In genomic region chr2:177283701-177284100, GRCm38 (mm10) we compare ENCODE assay signal across 14 mouse cellular contexts. TPM values are rescaled to one million over a fixed set of nuclear protein-coding genes. Genes with fewer than 3 reads are reported as not detected.
A peak's percentile ranks its signal among the peaks of the same experiment; 100 is the strongest.
DNase-seq lines count a peak whose midpoint lies in the region; ATAC-seq and TF ChIP-seq lines count a peak whose summit lies in the region.
"Not testable (repeated sequence)": the region's sequence is repeated elsewhere in the genome, so short reads cannot be mapped to it uniquely, and the experiment has no call there.
"Had no signal": no experiment of that assay in that cellular context is flagged by ENCODE, and none has a peak within 500 bp of the region (broad histone marks: within the 10 kb centered on the region; RNA-seq: fewer than 3 reads in every experiment).

No protein-coding gene starts in this region.

- not testable (repeated sequence) for H3K9me3 ChIP-seq in MEL (replicated peaks; ENCODE audit: insufficient read depth, low read length); lung, postnatal 0 days (ENCODE audit: low read length); midbrain, postnatal 0 days (ENCODE audit: low read length)

- peak; percentile 6 for TF ChIP-seq RAD21 in MEL (IDR thresholded peaks at IDR 0.05; ENCODE audit: low read depth, low read length)

- not testable (repeated sequence) for H3K27me3 ChIP-seq in MEL (ENCODE audit: control insufficient read depth in 1 of 2, insufficient read depth in 2 of 2, low read length in 2 of 2); lung, postnatal 0 days (replicated peaks; ENCODE audit: insufficient read depth, low read length); midbrain, postnatal 0 days (ENCODE audit: insufficient read depth, low read length)

- not testable (repeated sequence) for H3K27ac ChIP-seq in MEL (ENCODE audit: control insufficient read depth, low read depth, low read length); lung, postnatal 0 days (ENCODE audit: low read length); midbrain, postnatal 0 days (ENCODE audit: low read depth, low read length)

- TF ChIP-seq POLR2A in MEL (IDR thresholded peaks at IDR 0.05; ENCODE audit: control insufficient read depth in 1 of 2, insufficient read depth in 1 of 2, low read depth in 1 of 2, low read length in 2 of 2, poor library complexity in 1 of 2): not testable (repeated sequence)

- H3K36me3 ChIP-seq in MEL (ENCODE audit: control insufficient read depth in 1 of 2, insufficient read depth in 2 of 2, low read length in 2 of 2); lung, postnatal 0 days (ENCODE audit: insufficient read depth, low read length); midbrain, postnatal 0 days (ENCODE audit: insufficient read depth, low read length): not testable (repeated sequence)

- not testable (repeated sequence) for H3K4me1 ChIP-seq in MEL (ENCODE audit: control insufficient read depth in 1 of 2, insufficient read depth in 2 of 2, low read length in 2 of 2); lung, postnatal 0 days (ENCODE audit: insufficient read depth, low read depth, low read length); midbrain, postnatal 0 days (ENCODE audit: insufficient read depth, low read length)

- not testable (repeated sequence) for ATAC-seq in lung, postnatal 0 days; midbrain, postnatal 0 days (ENCODE audit: low FRiP score)

- not testable (repeated sequence) for DNase-seq in MEL (ENCODE audit: low read depth, low spot score); lung, postnatal 0 days (ENCODE audit: low spot score); midbrain, postnatal 0 days (ENCODE audit: low spot score)
- DNase-seq in ZHBTc4 (ENCODE audit: low read depth, low spot score): peak; percentile 11
- DNase-seq in heart, adult 11 months: peak; percentile 70

- peak in 1 of 3 experiments; percentile 11; a peak in 1 of 6 replicates for TF ChIP-seq CTCF in MEL (IDR thresholded peaks at IDR 0.05 in 2 of 3, conservative IDR thresholded peaks at IDR 0.05 in 1 of 3; ENCODE audit: control insufficient read depth in 1 of 3, insufficient read depth in 1 of 3, low read depth in 2 of 3, low read length in 3 of 3, poor library complexity in 1 of 3, severe bottlenecking in 1 of 3)
- peak; percentile 11; the same call in 1 of the 2 replicates for TF ChIP-seq CTCF in lung, postnatal 0 days (IDR thresholded peaks at IDR 0.05)
- TF ChIP-seq CTCF in midbrain, postnatal 0 days (IDR thresholded peaks at IDR 0.05): peak; percentile 22; the same call in 1 of the 2 replicates

- not testable (repeated sequence) for TF ChIP-seq EP300 in MEL (IDR thresholded peaks at IDR 0.05; ENCODE audit: low read depth in 1 of 2, low read length in 2 of 2); lung, postnatal 0 days (IDR thresholded peaks at IDR 0.05)

- H3K4me3 ChIP-seq in MEL (ENCODE audit: control insufficient read depth in 1 of 2, insufficient read depth in 1 of 2, low read depth in 2 of 2, low read length in 2 of 2); lung, postnatal 0 days (ENCODE audit: low read depth, low read length); midbrain, postnatal 0 days (ENCODE audit: low read depth, low read length): not testable (repeated sequence)

- not testable (repeated sequence) for H3K4me2 ChIP-seq in lung, postnatal 0 days (replicated peaks; ENCODE audit: low read depth, low read length); midbrain, postnatal 0 days (ENCODE audit: low read depth, low read length, poor library complexity, severe bottlenecking)

- 34% methylated on average over 3 of the region's 3 CpGs for WGBS in lung, postnatal 0 days
- whole genome bisulfite sequencing in midbrain, postnatal 0 days: 33% methylated on average over 3 of the region's 3 CpGs

- H3K9ac ChIP-seq in MEL (ENCODE audit: control insufficient read depth, low read depth, low read length, poor library complexity, severe bottlenecking); lung, postnatal 0 days (replicated peaks; ENCODE audit: low read depth); midbrain, postnatal 0 days (replicated peaks; ENCODE audit: low read length, poor library complexity, severe bottlenecking): not testable (repeated sequence)

- not testable (repeated sequence) for H3K79me2 ChIP-seq in MEL (ENCODE audit: control insufficient read depth, insufficient read depth, low read length, poor library complexity)

TF ChIP-seq in MEL, 35 proteins besides CTCF, POLR2A, EP300 and RAD21:
- TF ChIP-seq SMC3 (IDR thresholded peaks at IDR 0.05; ENCODE audit: low read depth, low read length): peak; percentile 22

RNA-seq across cellular contexts. Expression of gene Gm14409, which starts 16.9 kb away (rescaled TPM):
- total RNA-seq in MEL (2012; rRNA removed): 6.2 and 7.2 TPM in 2 replicates
- polyA plus RNA-seq in MEL (2012; ENCODE audit: insufficient read depth in 1 of 2, insufficient read length in 2 of 2, low read depth in 1 of 2, low replicate concordance in 2 of 2, missing spikeins in 1 of 2): 100 to 1,000 TPM in 1 of 2 experiments, 1 to 10 TPM in 1; 1.5 to 829 TPM
- polyA plus RNA-seq in lung, postnatal 0 days (2015; fragmentation: Nextera tagmentation; extraction: Ambion mirVana): not detected in 2 replicates
- total RNA-seq in midbrain, postnatal 0 days (2014; rRNA removed): not detected in 2 replicates
- not detected in 2 replicates for polyA plus RNA-seq in midbrain, postnatal 0 days (2015; fragmentation: Nextera tagmentation; extraction: Ambion mirVana)
- total RNA-seq: forebrain, postnatal 0 days had no signal
- polyA plus RNA-seq: cortical plate, adult 2 months; embryonic facial prominence, embryonic 10.5 days; embryonic facial prominence, embryonic 12.5 days; embryonic facial prominence, embryonic 14.5 days; forebrain, embryonic 11.5 days; forebrain, embryonic 13.5 days; forebrain, embryonic 15.5 days; forebrain, postnatal 0 days; G1E had no signal

RNA-seq across cellular contexts. Expression of gene Gm14412, which starts 40.4 kb away (rescaled TPM):
- total RNA-seq in MEL (2012; rRNA removed): 1.2 and 1.6 TPM in 2 replicates
- polyA plus RNA-seq in MEL (2012; ENCODE audit: insufficient read depth in 1 of 2, insufficient read length in 2 of 2, low read depth in 1 of 2, low replicate concordance in 2 of 2, missing spikeins in 1 of 2): 1,000 to 10,000 TPM in 1 of 2 experiments, 1 to 10 TPM in 1; 1.8 to 1,608 TPM
- polyA plus RNA-seq in lung, postnatal 0 days (2015; fragmentation: Nextera tagmentation; extraction: Ambion mirVana): 0.07 and 0.14 TPM in 2 replicates
- 0.28 and 0.49 TPM in 2 replicates for total RNA-seq in midbrain, postnatal 0 days (2014; rRNA removed)
- polyA plus RNA-seq in midbrain, postnatal 0 days (2015; fragmentation: Nextera tagmentation; extraction: Ambion mirVana): 0.67 and 0.72 TPM in 2 replicates
- polyA plus RNA-seq: forebrain, embryonic 11.5 days had no signal
